Mouse (Mus musculus) midbrain, embryonic 12.5 days (tissue): ENCODE results near the gene Serp2. TPM values are rescaled to one million over a fixed set of nuclear protein-coding genes. Genes with fewer than 3 reads are reported as not detected.

ENCODE experiments used
- ATAC-seq: fragments of 200-750 bp; cut with Nextera tagmentation; 2 replicates; pipeline ENCODE4 v1.8.0; 2017; ENCODE audit warnings: low read depth, moderate TSS enrichment, moderate library complexity; ENCODE audit not compliant: low FRiP score
- H3K27ac ChIP-seq: fragments of 300-500 bp; sonication (generic); replicated peaks from 2 replicates; pipeline ENCODE4 v1.5.1; 2016; ENCODE audit warnings: mild to moderate bottlenecking
- H3K27me3 ChIP-seq: fragments of 300-500 bp; sonication (generic); 2 replicates; pipeline ENCODE4 v1.6.1; 2016; ENCODE audit warnings: mild to moderate bottlenecking
- H3K36me3 ChIP-seq: fragments of 300-500 bp; sonication (generic); 2 replicates; pipeline ENCODE4 v1.6.1; 2016
- H3K4me1 ChIP-seq: fragments of 300-500 bp; sonication (generic); 2 replicates; pipeline ENCODE4 v1.6.1; 2016
- H3K4me2 ChIP-seq: fragments of 300-500 bp; sonication (generic); replicated peaks from 2 replicates; pipeline ENCODE4 v1.6.1; 2016; ENCODE audit warnings: mild to moderate bottlenecking, moderate library complexity
- H3K4me3 ChIP-seq: fragments of 300-500 bp; sonication (generic); 2 replicates; pipeline ENCODE4 v1.5.1; 2016; ENCODE audit warnings: mild to moderate bottlenecking
- H3K9ac ChIP-seq: fragments of 300-500 bp; sonication (generic); replicated peaks from 2 replicates; pipeline ENCODE4 v1.6.1; 2016; ENCODE audit warnings: mild to moderate bottlenecking, moderate library complexity
- H3K9me3 ChIP-seq: fragments of 300-500 bp; sonication (generic); 2 replicates; pipeline ENCODE4 v1.6.1; 2016; ENCODE audit warnings: mild to moderate bottlenecking
- WGBS: fragments of 180-500 bp; shearing (Covaris S2); methylation state at CpG from one replicate; pipeline ENCODE4 v1.1.7; 2016; 5-methylcytosine and 5-hydroxymethylcytosine counted together
- polyA plus RNA-seq: library from polyadenylated mRNA; unstranded; fragments of >200 nt; fragmentation: Nextera tagmentation; extraction: Ambion mirVana; gene quantifications from 2 replicates; pipeline ENCODE4 v1.2.1, GENCODE M21; 2016

Gene Serp2
- polyA plus RNA-seq, 1 experiment from 2014 or later: 52.7 TPM

DNA sequence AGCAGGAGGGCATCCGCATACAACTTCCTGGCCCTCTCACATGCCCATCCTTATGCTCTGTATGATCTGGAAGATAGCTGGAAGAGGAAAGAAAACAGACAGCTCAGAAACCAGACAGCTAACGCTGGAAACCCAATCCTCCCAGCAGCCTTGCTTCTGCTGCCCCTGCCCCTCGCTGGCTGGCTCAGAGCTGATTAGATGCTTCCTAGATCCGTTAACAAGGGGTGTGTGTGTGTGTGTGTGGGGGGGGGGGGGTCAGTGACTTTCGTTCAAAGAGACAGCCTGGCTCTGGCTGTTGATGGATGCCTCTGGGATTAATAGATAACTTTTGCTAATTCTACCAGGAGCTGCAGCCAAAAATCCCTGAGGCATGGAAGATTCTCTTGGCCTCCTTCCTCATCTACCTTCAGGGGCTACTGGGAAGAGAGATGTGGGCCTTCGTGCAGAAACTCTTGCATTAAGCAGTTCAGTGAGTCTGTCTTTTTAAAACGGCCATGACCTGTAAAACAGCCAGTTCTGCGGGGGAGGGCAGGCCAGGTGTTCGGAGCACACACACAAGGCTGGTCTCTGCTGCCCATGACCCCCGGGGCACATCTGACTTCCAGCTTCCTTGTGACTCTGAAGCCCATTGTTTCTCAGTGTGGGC is 23.4 kb downstream of the Serp2 start:
- H3K36me3 ChIP-seq: no peaks in the 10 kb centered on the region
- H3K4me1 ChIP-seq: peaks cover 19% of the 10 kb centered on the region
- peak overlapping the region; percentile 80 for H3K27ac ChIP-seq
- H3K27me3 ChIP-seq: peaks cover under 1% of the 10 kb centered on the region; the same call in 1 of the 2 replicates
- H3K4me2 ChIP-seq: peak overlapping the region; percentile 50
- H3K4me3 ChIP-seq: peak overlapping the region; percentile 27
- no peaks in the 10 kb centered on the region for H3K9me3 ChIP-seq
- peak overlapping the region; percentile 44 for H3K9ac ChIP-seq
- 26% methylated on average over 9 of the region's 10 CpGs for WGBS
- ATAC-seq: peak; percentile 61

DNA sequence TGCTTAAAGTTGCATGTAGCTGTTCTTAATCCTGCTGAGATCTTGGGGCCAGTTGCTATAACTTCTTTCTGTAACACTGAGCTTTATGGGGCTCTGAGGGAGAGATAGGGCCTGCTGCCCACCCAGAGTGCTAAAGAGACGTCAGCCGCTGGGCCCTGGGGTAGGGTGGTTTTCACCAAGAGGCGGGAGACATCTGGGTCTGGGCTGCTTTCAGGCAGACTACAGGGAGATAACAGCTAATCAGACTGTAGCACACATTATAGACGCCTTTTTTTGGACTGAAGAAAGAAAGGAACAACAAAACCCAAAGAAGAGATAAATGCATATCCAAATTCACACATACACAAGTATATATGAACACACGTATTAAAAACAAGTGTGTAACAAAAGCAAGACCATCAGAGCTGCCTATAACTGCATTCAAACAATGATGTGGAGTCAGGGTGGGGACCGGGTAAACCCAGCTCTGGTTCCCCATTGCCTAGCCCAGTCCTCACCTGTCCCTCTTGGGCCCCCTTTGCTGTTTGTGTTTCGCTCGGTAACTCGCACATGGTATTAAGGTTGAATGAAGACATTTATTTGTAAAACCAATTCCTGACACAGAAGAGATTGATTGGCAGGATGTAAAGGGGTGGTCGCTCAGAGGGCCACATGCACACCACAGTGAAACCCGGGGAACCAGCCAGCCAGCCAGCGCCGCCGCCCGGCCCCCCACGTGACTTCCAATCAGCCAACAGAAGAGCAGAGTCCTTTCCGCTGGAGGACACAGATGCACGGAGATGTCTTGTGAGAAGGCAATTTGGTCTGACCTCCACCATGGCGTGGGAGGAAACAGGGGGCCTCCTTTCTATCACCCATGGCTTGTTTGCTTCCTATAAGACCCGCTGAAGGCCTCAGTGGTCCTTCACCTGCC is 24.2 kb downstream of the Serp2 start:
- peak; percentile 89 for ATAC-seq
- Histone ChIP-seq H3K4me3 (peak overlapping the region; percentile 27), H3K4me2 (peak overlapping the region; percentile 50), H3K9me3 (no peaks in the 10 kb centered on the region), H3K36me3 (no peaks in the 10 kb centered on the region), H3K27ac (peak overlapping the region; percentile 80), H3K9ac (peak overlapping the region; percentile 44), H3K27me3 (peaks cover 3% of the 10 kb centered on the region; the same call in 1 of the 2 replicates), H3K4me1 (peaks cover 20% of the 10 kb centered on the region)
- WGBS: 37% methylated on average over 20 of the region's 20 CpGs

DNA sequence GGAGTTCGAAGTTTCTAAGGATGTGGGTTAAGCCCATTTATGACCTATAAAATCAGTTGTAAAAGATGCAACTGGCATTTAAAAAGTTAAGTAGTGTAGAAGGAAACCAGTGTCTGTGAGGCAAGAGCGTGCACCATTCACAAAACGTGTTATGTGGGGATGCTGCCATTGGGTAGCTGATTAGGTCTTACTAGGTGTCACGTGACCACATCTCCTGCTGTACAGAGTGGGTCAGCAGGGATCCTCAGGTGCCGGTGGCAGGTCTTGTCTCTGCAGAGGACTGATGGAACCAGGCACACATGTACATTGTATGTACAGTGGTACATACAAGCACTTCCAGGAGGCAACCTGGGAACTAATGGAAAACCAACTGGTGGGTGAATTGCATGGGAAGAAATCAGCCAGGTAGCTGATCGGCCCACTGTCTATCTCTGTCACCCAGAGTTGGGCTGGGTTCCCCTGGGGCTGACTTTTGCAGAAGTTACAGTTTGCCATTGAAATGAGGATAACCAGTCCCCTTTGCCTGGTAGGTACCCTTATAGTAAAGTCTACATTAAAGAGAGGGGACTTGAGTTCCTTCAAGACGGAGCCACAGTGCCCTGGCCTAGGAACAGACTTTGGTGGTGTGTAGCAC is 25.5 kb downstream of the Serp2 start:
- peaks cover 3% of the 10 kb centered on the region; the same call in 1 of the 2 replicates for H3K27me3 ChIP-seq
- peaks cover 20% of the 10 kb centered on the region for H3K4me1 ChIP-seq
- 91% methylated on average over 7 of the region's 7 CpGs for WGBS
- no peak overlapping the region for H3K4me3 ChIP-seq
- no peaks in the 10 kb centered on the region for H3K36me3 ChIP-seq
- H3K27ac ChIP-seq: no peak overlapping the region
- H3K9me3 ChIP-seq: no peaks in the 10 kb centered on the region
- no peak for ATAC-seq
- H3K4me2 ChIP-seq: no peak overlapping the region
- H3K9ac ChIP-seq: no peak overlapping the region

DNA sequence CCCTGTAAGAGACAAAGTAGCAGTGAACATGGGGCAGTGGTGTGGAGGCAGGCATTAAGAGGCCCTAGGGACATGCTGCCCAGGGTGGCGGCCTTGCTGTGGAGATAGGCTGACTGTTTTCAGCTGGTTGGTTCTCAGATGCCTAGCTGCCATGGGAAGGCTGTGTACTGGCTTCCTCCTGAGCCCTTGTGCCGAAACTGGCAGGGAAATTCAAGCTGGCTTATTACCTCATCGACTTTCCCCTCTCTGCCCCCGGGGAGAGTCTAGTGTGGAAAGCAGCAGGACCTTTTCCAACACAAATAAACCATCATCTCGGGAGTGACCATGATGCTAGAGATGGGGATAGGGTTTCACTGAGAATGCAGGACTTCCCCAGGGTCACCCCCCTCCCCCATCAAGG is 28.0 kb downstream of the Serp2 start:
- 49% methylated on average over 5 of the region's 5 CpGs for WGBS
- Histone ChIP-seq H3K9ac (no peak overlapping the region), H3K9me3 (no peaks in the 10 kb centered on the region), H3K4me2 (no peak overlapping the region), H3K27me3 (peaks cover 3% of the 10 kb centered on the region; the same call in 1 of the 2 replicates), H3K36me3 (no peaks in the 10 kb centered on the region), H3K4me3 (no peak overlapping the region), H3K4me1 (peaks cover 17% of the 10 kb centered on the region), H3K27ac (no peak overlapping the region)
- no peak for ATAC-seq

DNA sequence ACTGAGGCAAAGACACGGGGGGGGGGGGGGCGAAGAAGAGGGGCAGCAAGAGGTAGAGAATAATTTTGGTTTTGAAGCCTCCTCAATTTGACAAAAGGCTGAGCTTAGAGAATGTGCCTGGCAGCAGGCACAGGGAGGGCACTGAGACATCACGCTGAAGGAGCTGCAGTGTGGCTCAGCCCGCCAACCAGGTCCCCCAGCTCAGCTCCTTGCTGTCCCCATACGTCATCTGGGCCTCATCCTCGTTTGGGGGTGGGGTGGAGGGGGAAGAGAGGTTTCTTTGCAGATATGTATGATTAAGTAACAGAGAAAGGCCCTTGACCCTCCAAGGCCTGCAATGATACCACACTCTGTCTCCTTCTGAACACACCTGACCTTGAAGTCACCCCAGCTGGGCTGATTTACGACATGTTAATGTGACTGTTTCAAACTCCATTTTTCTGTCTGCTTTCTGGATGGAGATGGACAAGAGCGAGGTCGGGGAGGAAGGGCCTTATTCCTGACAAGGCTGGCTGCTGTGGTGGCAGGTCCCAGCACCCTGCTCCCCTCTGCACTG is 28.9 kb downstream of the Serp2 start:
- H3K27me3 ChIP-seq: peaks cover 3% of the 10 kb centered on the region; the same call in 1 of the 2 replicates
- H3K9ac ChIP-seq: no peak overlapping the region
- no peaks in the 10 kb centered on the region for H3K9me3 ChIP-seq
- H3K36me3 ChIP-seq: no peaks in the 10 kb centered on the region
- no peak overlapping the region for H3K27ac ChIP-seq
- WGBS: 72% methylated on average over 9 of the region's 9 CpGs
- no peak for ATAC-seq
- peaks cover 9% of the 10 kb centered on the region for H3K4me1 ChIP-seq
- H3K4me3 ChIP-seq: no peak overlapping the region
- no peak overlapping the region for H3K4me2 ChIP-seq

DNA sequence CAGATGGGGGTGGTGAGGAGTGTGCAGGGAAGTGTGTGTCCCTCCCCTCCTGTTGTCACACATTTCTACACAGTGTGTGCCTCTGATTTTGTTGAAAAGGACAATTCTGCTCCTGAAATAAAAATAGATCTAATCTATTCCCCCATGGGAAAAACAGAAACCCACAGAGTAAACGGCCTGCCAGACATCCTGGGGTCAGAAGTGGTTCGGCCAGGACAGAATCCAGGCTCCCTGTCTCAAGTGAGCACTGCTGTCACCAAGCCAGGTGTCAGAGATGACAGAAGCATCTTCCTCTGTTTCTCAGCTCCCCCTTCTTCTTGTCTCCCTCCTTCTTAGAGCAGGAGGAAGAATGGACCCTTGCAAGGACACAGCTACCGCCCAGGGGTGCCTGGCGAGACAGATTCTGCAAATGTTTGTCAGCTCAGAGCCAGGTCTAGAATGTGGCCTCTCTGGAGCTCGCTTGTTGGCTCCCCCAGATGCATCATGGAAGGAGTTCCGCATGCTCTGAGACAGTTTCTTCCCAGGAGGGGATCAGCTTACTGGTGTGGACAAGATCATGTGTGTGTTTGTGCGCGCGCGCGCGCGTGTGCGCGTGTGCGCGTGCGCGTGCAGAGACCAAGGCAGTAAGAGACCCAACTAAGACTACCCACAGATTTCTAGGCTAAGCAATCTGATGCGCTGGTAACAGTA is 29.5 kb downstream of the Serp2 start:
- no peak overlapping the region for H3K4me3 ChIP-seq
- no peaks in the 10 kb centered on the region for H3K36me3 ChIP-seq
- peaks cover 7% of the 10 kb centered on the region for H3K4me1 ChIP-seq
- H3K27me3 ChIP-seq: peaks cover 3% of the 10 kb centered on the region; the same call in 1 of the 2 replicates
- H3K9ac ChIP-seq: no peak overlapping the region
- no peak overlapping the region for H3K4me2 ChIP-seq
- H3K9me3 ChIP-seq: no peaks in the 10 kb centered on the region
- ATAC-seq: no peak
- 91% methylated on average over 20 of the region's 20 CpGs for WGBS
- H3K27ac ChIP-seq: no peak overlapping the region

DNA sequence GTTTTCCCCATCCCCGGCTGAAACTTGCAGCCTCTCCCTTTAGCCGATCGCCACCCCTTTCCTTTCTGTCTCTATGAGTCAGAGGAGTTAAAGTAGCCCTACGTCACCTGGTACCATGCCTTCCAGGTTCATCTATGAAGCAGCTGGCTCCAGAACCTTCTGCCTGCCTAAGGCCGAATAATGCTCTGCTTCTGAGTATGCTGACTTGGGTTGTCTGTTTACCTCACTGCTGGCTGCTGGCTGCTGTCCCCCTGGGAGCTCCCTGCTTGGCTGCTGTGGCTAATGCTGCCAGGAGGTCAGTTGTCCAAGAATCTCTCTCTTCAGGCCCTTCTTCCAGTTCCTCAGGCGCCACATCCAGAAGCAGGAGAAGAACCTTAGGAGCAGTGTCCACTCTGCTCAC is 30.2 kb downstream of the Serp2 start:
- Histone ChIP-seq H3K9ac (no peak overlapping the region), H3K36me3 (no peaks in the 10 kb centered on the region), H3K4me1 (peaks cover 7% of the 10 kb centered on the region), H3K27ac (no peak overlapping the region), H3K27me3 (peaks cover 3% of the 10 kb centered on the region; the same call in 1 of the 2 replicates), H3K9me3 (no peaks in the 10 kb centered on the region), H3K4me2 (no peak overlapping the region), H3K4me3 (no peak overlapping the region)
- WGBS: 93% methylated on average over 6 of the region's 6 CpGs
- ATAC-seq: no peak

DNA sequence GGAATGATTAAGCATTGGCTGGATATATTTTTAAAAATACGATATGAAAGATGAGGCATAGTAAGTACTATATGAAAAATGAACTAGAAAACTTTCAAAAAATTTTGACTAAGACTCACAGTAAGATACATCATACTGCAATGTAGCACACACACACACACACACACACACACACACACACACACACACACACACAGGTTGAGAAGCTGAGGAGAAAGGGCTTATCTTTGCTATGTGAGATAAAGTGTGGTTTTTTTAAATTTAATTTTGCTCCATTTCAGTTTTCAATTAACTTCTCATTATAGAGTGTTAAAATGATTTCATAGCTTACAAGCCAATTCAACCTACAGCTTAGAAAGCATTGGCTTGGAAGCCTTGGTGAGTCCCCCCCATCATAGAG is 33.3 kb downstream of the Serp2 start:
- Histone ChIP-seq H3K27ac (no peak overlapping the region), H3K9ac (no peak overlapping the region), H3K36me3 (no peaks in the 10 kb centered on the region), H3K4me2 (no peak overlapping the region), H3K4me3 (no peak overlapping the region), H3K27me3 (peaks cover 9% of the 10 kb centered on the region; the same call in 1 of the 2 replicates), H3K9me3 (no peaks in the 10 kb centered on the region), H3K4me1 (peaks cover 1% of the 10 kb centered on the region; the same call in 1 of the 2 replicates)
- ATAC-seq: no peak
- WGBS: 77% methylated on average over 1 of the region's 1 CpGs

DNA sequence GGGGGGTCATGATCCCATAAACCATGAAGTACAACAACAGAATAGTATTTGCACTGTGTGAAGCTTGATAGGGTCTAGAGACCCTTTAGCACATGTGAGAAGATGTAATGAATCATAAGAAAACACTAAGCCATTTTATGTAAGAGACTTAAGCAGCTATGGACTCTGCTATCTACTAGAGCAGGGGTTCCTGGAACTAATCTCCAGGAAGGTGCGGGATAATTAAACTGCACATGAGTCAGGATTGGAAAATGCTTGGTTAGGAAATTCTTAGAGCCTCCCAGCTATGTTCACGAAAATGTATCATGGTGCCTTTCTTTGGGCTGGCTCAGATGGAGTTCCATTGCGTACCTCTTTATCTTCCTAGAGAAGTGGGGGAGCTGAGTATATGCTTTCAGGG is 35.4 kb downstream of the Serp2 start:
- Histone ChIP-seq H3K4me2 (no peak overlapping the region), H3K4me3 (no peak overlapping the region), H3K9me3 (no peaks in the 10 kb centered on the region), H3K9ac (no peak overlapping the region), H3K4me1 (no peaks in the 10 kb centered on the region), H3K27me3 (peaks cover 26% of the 10 kb centered on the region), H3K36me3 (no peaks in the 10 kb centered on the region), H3K27ac (no peak overlapping the region)
- no peak for ATAC-seq
- WGBS: 93% methylated on average over 3 of the region's 3 CpGs

DNA sequence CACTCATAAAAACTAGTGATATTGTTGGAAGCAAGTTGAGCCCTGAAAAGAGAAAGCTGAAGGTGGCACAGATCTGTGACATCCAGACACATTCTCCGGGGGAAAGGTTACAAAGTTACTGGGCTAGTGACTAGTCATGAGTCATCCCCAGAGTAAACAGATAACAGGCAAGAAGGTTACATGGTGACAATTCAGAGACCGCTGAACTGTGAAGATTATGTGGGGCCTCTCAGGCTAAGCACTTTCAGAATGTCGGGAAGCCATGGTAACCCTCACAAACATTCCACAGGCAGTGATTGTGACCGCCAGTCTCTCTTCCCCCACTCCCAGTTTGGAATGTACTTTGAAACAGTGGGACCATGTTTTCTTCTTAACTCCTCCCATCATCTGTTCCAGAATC is 36.1 kb downstream of the Serp2 start:
- no peak for ATAC-seq
- no peak overlapping the region for H3K27ac ChIP-seq
- H3K36me3 ChIP-seq: no peaks in the 10 kb centered on the region
- peaks cover 27% of the 10 kb centered on the region for H3K27me3 ChIP-seq
- H3K4me3 ChIP-seq: no peak overlapping the region
- no peak overlapping the region for H3K4me2 ChIP-seq
- no peak overlapping the region for H3K9ac ChIP-seq
- peaks cover under 1% of the 10 kb centered on the region; the same call in 1 of the 2 replicates for H3K4me1 ChIP-seq
- H3K9me3 ChIP-seq: no peaks in the 10 kb centered on the region
- 26% methylated on average over 4 of the region's 4 CpGs for WGBS

DNA sequence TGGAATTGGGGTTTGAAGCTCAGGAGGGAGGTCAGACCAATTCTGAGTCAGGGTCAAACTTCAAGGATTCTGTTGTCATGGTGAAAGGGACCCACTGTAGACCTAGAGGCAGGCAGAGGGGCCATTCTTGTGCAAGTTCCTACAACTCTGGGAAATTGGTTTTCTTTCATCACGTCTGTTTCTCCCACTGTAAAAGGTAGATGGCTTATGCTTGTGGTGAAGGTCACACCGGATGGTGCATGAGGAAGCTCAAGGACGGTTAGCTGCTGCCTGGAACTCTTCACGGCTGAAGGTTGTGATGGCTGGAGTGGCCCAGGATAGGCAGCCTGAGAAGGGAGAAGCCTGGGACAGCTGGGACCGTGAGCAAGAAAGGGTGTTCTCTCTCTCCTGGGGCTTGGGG is 38.5 kb downstream of the Serp2 start:
- H3K4me2 ChIP-seq: no peak overlapping the region
- H3K27ac ChIP-seq: no peak overlapping the region
- H3K4me3 ChIP-seq: no peak overlapping the region
- H3K27me3 ChIP-seq: peaks cover 36% of the 10 kb centered on the region
- WGBS: 88% methylated on average over 5 of the region's 5 CpGs
- H3K36me3 ChIP-seq: no peaks in the 10 kb centered on the region
- no peak overlapping the region for H3K9ac ChIP-seq
- H3K4me1 ChIP-seq: peaks cover 17% of the 10 kb centered on the region
- no peaks in the 10 kb centered on the region for H3K9me3 ChIP-seq
- ATAC-seq: no peak
